Mouse (Mus musculus): Measurements from ENCODE around the gene Fam169b. TPM values are rescaled to one million over a fixed set of nuclear protein-coding genes. Genes with fewer than 3 reads are reported as not detected.
A peak's percentile ranks its signal among the peaks of the same experiment; 100 is the strongest.
"Not testable (repeated sequence)": the region's sequence is repeated elsewhere in the genome, so short reads cannot be mapped to it uniquely, and the experiment has no call there.

The Fam169b gene
- polyA plus RNA-seq, 1 experiment, result 114 TPM

GRCm38 (mm10) chr7:68280352-68280869, 6.8 kb downstream of the Fam169b start:
- no peaks in the 10 kb centered on the region for H3K27me3 ChIP-seq (ENCODE audit: control insufficient read depth, insufficient read depth, low read length)
- H3K4me3 ChIP-seq (ENCODE audit: control insufficient read depth, insufficient read depth, low read length), result peak overlapping the region; percentile 1
- H3K27ac ChIP-seq (ENCODE audit: control insufficient read depth, insufficient read depth, low read length), result peak overlapping the region; percentile 32
- H3K4me1 ChIP-seq (replicated peaks; ENCODE audit: control insufficient read depth, insufficient read depth, low read length), result peaks cover 44% of the 10 kb centered on the region
- DNase-seq, result peak; percentile 64
- 0 out of 2 replicates have a peak, but pooled peaks cover 6% of the 10 kb centered on the region for H3K36me3 ChIP-seq (ENCODE audit: control insufficient read depth, insufficient read depth, low read length)
- no peak for TF ChIP-seq CTCF (IDR thresholded peaks at IDR 0.05; ENCODE audit: borderline replicate concordance, control insufficient read depth, extremely low read depth, insufficient read depth, low read length, poor library complexity)
- no peak for TF ChIP-seq POLR2A (IDR thresholded peaks at IDR 0.05; ENCODE audit: control insufficient read depth, extremely low read depth, insufficient read depth, low read length, poor library complexity)
- WGBS, result 46% methylated on average over 19 of the region's 19 CpGs

GRCm38 (mm10) chr7:68281341-68281740, 7.7 kb downstream of the Fam169b start:
- no peak overlapping the region for H3K4me3 ChIP-seq (ENCODE audit: control insufficient read depth, insufficient read depth, low read length)
- no peak for DNase-seq
- H3K4me1 ChIP-seq (replicated peaks; ENCODE audit: control insufficient read depth, insufficient read depth, low read length), result peaks cover 48% of the 10 kb centered on the region
- no peaks in the 10 kb centered on the region for H3K27me3 ChIP-seq (ENCODE audit: control insufficient read depth, insufficient read depth, low read length)
- WGBS, result 5% methylated on average over 5 of the region's 5 CpGs
- H3K36me3 ChIP-seq (ENCODE audit: control insufficient read depth, insufficient read depth, low read length), result 0 out of 2 replicates have a peak, but pooled peaks cover 6% of the 10 kb centered on the region
- H3K27ac ChIP-seq (ENCODE audit: control insufficient read depth, insufficient read depth, low read length), result peak overlapping the region; percentile 76
- TF ChIP-seq POLR2A (IDR thresholded peaks at IDR 0.05; ENCODE audit: control insufficient read depth, extremely low read depth, insufficient read depth, low read length, poor library complexity) (no peak), CTCF (IDR thresholded peaks at IDR 0.05; ENCODE audit: borderline replicate concordance, control insufficient read depth, extremely low read depth, insufficient read depth, low read length, poor library complexity) (no peak)

- Histone ChIP-seq H3K4me3 (ENCODE audit: control insufficient read depth, insufficient read depth, low read length) (peak overlapping the region; percentile 27), H3K27ac (ENCODE audit: control insufficient read depth, insufficient read depth, low read length) (peak overlapping the region; percentile 87), H3K36me3 (ENCODE audit: control insufficient read depth, insufficient read depth, low read length) (0 out of 2 replicates have a peak, but pooled peaks cover 6% of the 10 kb centered on the region), H3K4me1 (replicated peaks; ENCODE audit: control insufficient read depth, insufficient read depth, low read length) (peaks cover 56% of the 10 kb centered on the region), H3K27me3 (ENCODE audit: control insufficient read depth, insufficient read depth, low read length) (no peaks in the 10 kb centered on the region)
- TF ChIP-seq POLR2A (IDR thresholded peaks at IDR 0.05; ENCODE audit: control insufficient read depth, extremely low read depth, insufficient read depth, low read length, poor library complexity) (no peak), CTCF (IDR thresholded peaks at IDR 0.05; ENCODE audit: borderline replicate concordance, control insufficient read depth, extremely low read depth, insufficient read depth, low read length, poor library complexity) (no peak)
- 27% methylated on average over 22 of the region's 22 CpGs for WGBS
- DNase-seq, result no peak
These were observed 8.9 kb downstream of the Fam169b start for GRCm38 (mm10) chr7:68282304-68283132.

GRCm38 (mm10) chr7:68283133-68283520, 9.5 kb downstream of the Fam169b start:
- DNase-seq; H3K27me3 ChIP-seq (ENCODE audit: control insufficient read depth, insufficient read depth, low read length); H3K36me3 ChIP-seq (ENCODE audit: control insufficient read depth, insufficient read depth, low read length); H3K4me3 ChIP-seq (ENCODE audit: control insufficient read depth, insufficient read depth, low read length): not testable (repeated sequence)
- H3K4me1 ChIP-seq (replicated peaks; ENCODE audit: control insufficient read depth, insufficient read depth, low read length), result peaks cover 57% of the 10 kb centered on the region
- H3K27ac ChIP-seq (ENCODE audit: control insufficient read depth, insufficient read depth, low read length), result peak overlapping the region; percentile 87; the same call in 1 of the 2 replicates
- WGBS, result 70% methylated on average over 4 of the region's 4 CpGs

- Histone ChIP-seq H3K27ac (ENCODE audit: control insufficient read depth, insufficient read depth, low read length) (peak overlapping the region; percentile 57), H3K4me1 (replicated peaks; ENCODE audit: control insufficient read depth, insufficient read depth, low read length) (peaks cover 55% of the 10 kb centered on the region), H3K4me3 (ENCODE audit: control insufficient read depth, insufficient read depth, low read length) (no peak overlapping the region), H3K27me3 (ENCODE audit: control insufficient read depth, insufficient read depth, low read length) (no peaks in the 10 kb centered on the region), H3K36me3 (ENCODE audit: control insufficient read depth, insufficient read depth, low read length) (0 out of 2 replicates have a peak, but pooled peaks cover 6% of the 10 kb centered on the region)
- 64% methylated on average over 7 of the region's 7 CpGs for WGBS
- TF ChIP-seq CTCF (IDR thresholded peaks at IDR 0.05; ENCODE audit: borderline replicate concordance, control insufficient read depth, extremely low read depth, insufficient read depth, low read length, poor library complexity), result no peak
- TF ChIP-seq POLR2A (IDR thresholded peaks at IDR 0.05; ENCODE audit: control insufficient read depth, extremely low read depth, insufficient read depth, low read length, poor library complexity), result no peak
- no peak for DNase-seq
These were observed 10.1 kb downstream of the Fam169b start for GRCm38 (mm10) chr7:68283776-68284175.

- Histone ChIP-seq H3K4me3 (ENCODE audit: control insufficient read depth, insufficient read depth, low read length) (peak overlapping the region; percentile 14), H3K4me1 (replicated peaks; ENCODE audit: control insufficient read depth, insufficient read depth, low read length) (peaks cover 55% of the 10 kb centered on the region), H3K27me3 (ENCODE audit: control insufficient read depth, insufficient read depth, low read length) (no peaks in the 10 kb centered on the region), H3K27ac (ENCODE audit: control insufficient read depth, insufficient read depth, low read length) (peak overlapping the region; percentile 96), H3K36me3 (ENCODE audit: control insufficient read depth, insufficient read depth, low read length) (0 out of 2 replicates have a peak, but pooled peaks cover 6% of the 10 kb centered on the region)
- WGBS, result 7% methylated on average over 8 of the region's 8 CpGs
- peak; percentile 63 for DNase-seq
- TF ChIP-seq CTCF (IDR thresholded peaks at IDR 0.05; ENCODE audit: borderline replicate concordance, control insufficient read depth, extremely low read depth, insufficient read depth, low read length, poor library complexity), result no peak
- TF ChIP-seq POLR2A (IDR thresholded peaks at IDR 0.05; ENCODE audit: control insufficient read depth, extremely low read depth, insufficient read depth, low read length, poor library complexity), result no peak
These were observed 12.2 kb downstream of the Fam169b start for GRCm38 (mm10) chr7:68285851-68286298.

Measured in thymus, adult 2 months (tissue).